Mouse (Mus musculus) MEL (cell line): Measurements from ENCODE around the gene Cpsf4.

ENCODE experiments used
- CTCF ChIP-seq, 3 experiments: IDR thresholded peaks in 2 of 3; conservative IDR thresholded peaks in 1 of 3; 2 replicates each; pipeline ENCODE4 v1.5.1; 2011 to 2012; ENCODE audit warnings: low read length in 3 of 3, low read depth in 2 of 3, mild to moderate bottlenecking in 2 of 3, improper control_type of control experiment in 1 of 3, inconsistent platforms in 1 of 3, mixed read lengths in 1 of 3, moderate library complexity in 1 of 3; ENCODE audit not compliant: control insufficient read depth in 1 of 3, insufficient read depth in 1 of 3, poor library complexity in 1 of 3, severe bottlenecking in 1 of 3
- ETS1 ChIP-seq: IDR thresholded peaks from 2 replicates; pipeline ENCODE4 v1.6.1; 2012; ENCODE audit warnings: low read depth, mild to moderate bottlenecking, inconsistent platforms, low read length, improper control_type of control experiment, moderate library complexity
- JUND ChIP-seq: IDR thresholded peaks from 2 replicates; pipeline ENCODE4 v1.6.1; 2011; ENCODE audit warnings: low read depth, mild to moderate bottlenecking, improper control_type of control experiment, low read length
- MAX ChIP-seq: IDR thresholded peaks from 2 replicates; pipeline ENCODE4 v1.6.1; 2011; ENCODE audit warnings: low read length, improper control_type of control experiment
- NELFE ChIP-seq: IDR thresholded peaks from 2 replicates; pipeline ENCODE4 v1.6.1; 2011; ENCODE audit warnings: low read depth, low read length, improper control_type of control experiment
- POLR2A ChIP-seq, 2 experiments: IDR thresholded peaks; 2 replicates each; pipeline ENCODE4 v1.6.1; 2011 to 2012; ENCODE audit warnings: low read length in 2 of 2, mild to moderate bottlenecking in 2 of 2, control low read depth in 1 of 2, improper control_type of control experiment in 1 of 2, low read depth in 1 of 2, moderate library complexity in 1 of 2; ENCODE audit not compliant: control insufficient read depth in 1 of 2, insufficient read depth in 1 of 2, poor library complexity in 1 of 2
- TBP ChIP-seq: IDR thresholded peaks from 2 replicates; pipeline ENCODE4 v1.8.0; 2011; ENCODE audit warnings: low read depth, low read length, improper control_type of control experiment
- USF1 ChIP-seq: IDR thresholded peaks from 2 replicates; pipeline ENCODE4 v1.6.1; 2014; ENCODE audit warnings: low read depth, mild to moderate bottlenecking, inconsistent platforms, low read length, improper control_type of control experiment, moderate library complexity

GRCm38 (mm10) chr5:145219981-145220380 is 53.0 kb downstream of the Cpsf4 start:
- TF ChIP-seq CTCF (IDR thresholded peaks at IDR 0.05 in 2 of 3, conservative IDR thresholded peaks at IDR 0.05 in 1 of 3; ENCODE audit: control insufficient read depth in 1 of 3, insufficient read depth in 1 of 3, low read depth in 2 of 3, low read length in 3 of 3, poor library complexity in 1 of 3, severe bottlenecking in 1 of 3) = no peak
- TF ChIP-seq NELFE = no peak
- TF ChIP-seq TBP = no peak
- no peak for TF ChIP-seq USF1
- no peak for TF ChIP-seq JUND
- no peak for TF ChIP-seq ETS1
- no peak for TF ChIP-seq MAX
- TF ChIP-seq POLR2A (IDR thresholded peaks at IDR 0.05; ENCODE audit: control insufficient read depth in 1 of 2, insufficient read depth in 1 of 2, low read depth in 1 of 2, low read length in 2 of 2, poor library complexity in 1 of 2) = no peak
